Mouse (Mus musculus) MEL (cell line): Measurements from ENCODE around the gene Pck1. TPM values are rescaled to one million over a fixed set of nuclear protein-coding genes. Genes with fewer than 3 reads are reported as not detected.

Experiments used
- DNase-seq: peaks from one replicate; pipeline ENCODE4 v3.0.0; 2011; ENCODE audit warnings: low read depth, low spot score
- H3K27ac ChIP-seq: 2 replicates; pipeline ENCODE4 v1.5.1; 2012; ENCODE audit warnings: low read depth, mild to moderate bottlenecking, control low read depth, low read length, moderate library complexity; ENCODE audit not compliant: control insufficient read depth
- H3K27me3 ChIP-seq, 2 experiments: fragments of 150-350 bp in 1 of 2; sonication (generic) in 1 of 2; 2 replicates each; pipeline ENCODE4 v1.6.1; 2012; ENCODE audit warnings: low read length in 2 of 2, mild to moderate bottlenecking in 2 of 2, improper control_type of control experiment in 1 of 2, moderate library complexity in 1 of 2; ENCODE audit not compliant: insufficient read depth in 2 of 2, control insufficient read depth in 1 of 2
- H3K36me3 ChIP-seq, 2 experiments: 2 replicates each; pipeline ENCODE4 v1.6.1; 2012 to 2014; ENCODE audit warnings: low read length in 2 of 2, improper control_type of control experiment in 1 of 2, inconsistent platforms in 1 of 2, mild to moderate bottlenecking in 1 of 2; ENCODE audit not compliant: insufficient read depth in 2 of 2, control insufficient read depth in 1 of 2
- H3K4me1 ChIP-seq, 2 experiments: fragments of 150-350 bp in 1 of 2; sonication (generic) in 1 of 2; 2 replicates each; pipeline ENCODE4 v1.6.1; 2012; ENCODE audit warnings: low read length in 2 of 2, improper control_type of control experiment in 1 of 2, mild to moderate bottlenecking in 1 of 2; ENCODE audit not compliant: insufficient read depth in 2 of 2, control insufficient read depth in 1 of 2
- H3K4me3 ChIP-seq, 2 experiments: fragments of 150-350 bp in 1 of 2; sonication (generic) in 1 of 2; 2 replicates each; pipeline ENCODE4 v1.5.1; 2012; ENCODE audit warnings: low read depth in 2 of 2, low read length in 2 of 2, mild to moderate bottlenecking in 2 of 2, moderate library complexity in 2 of 2, control low read depth in 1 of 2, improper control_type of control experiment in 1 of 2; ENCODE audit not compliant: control insufficient read depth in 1 of 2, insufficient read depth in 1 of 2
- H3K79me2 ChIP-seq: 2 replicates; pipeline ENCODE4 v1.6.1; 2012; ENCODE audit warnings: mild to moderate bottlenecking, low read length, moderate library complexity; ENCODE audit not compliant: control insufficient read depth, poor library complexity, insufficient read depth
- H3K9ac ChIP-seq: 2 replicates; pipeline ENCODE4 v1.6.1; 2012; ENCODE audit warnings: low read depth, mild to moderate bottlenecking, control low read depth, low read length, moderate library complexity; ENCODE audit not compliant: control insufficient read depth, poor library complexity, severe bottlenecking
- H3K9me3 ChIP-seq: fragments of 150-350 bp; sonication (generic); replicated peaks from 2 replicates; pipeline ENCODE4 v1.6.1; 2012; ENCODE audit warnings: mild to moderate bottlenecking, low read length, improper control_type of control experiment, moderate library complexity; ENCODE audit not compliant: insufficient read depth
- BHLHE40 ChIP-seq: IDR thresholded peaks from 2 replicates; pipeline ENCODE4 v1.6.1; 2012; ENCODE audit warnings: low read depth, mild to moderate bottlenecking, inconsistent platforms, low read length, improper control_type of control experiment, borderline replicate concordance
- ELF1 ChIP-seq: IDR thresholded peaks from 2 replicates; pipeline ENCODE4 v1.6.1; 2014; ENCODE audit warnings: low read depth, mild to moderate bottlenecking, inconsistent platforms, low read length, improper control_type of control experiment, moderate library complexity
- JUND ChIP-seq: IDR thresholded peaks from 2 replicates; pipeline ENCODE4 v1.6.1; 2011; ENCODE audit warnings: low read depth, mild to moderate bottlenecking, improper control_type of control experiment, low read length
- KAT2A ChIP-seq: conservative IDR thresholded peaks from 2 replicates; pipeline ENCODE4 v1.6.1; 2012; ENCODE audit warnings: low read depth, low read length, improper control_type of control experiment, inconsistent platforms
- MAFK ChIP-seq: IDR thresholded peaks from 2 replicates; pipeline ENCODE4 v1.6.1; 2011; ENCODE audit warnings: low read depth, mild to moderate bottlenecking, low read length, improper control_type of control experiment, borderline replicate concordance
- MEF2A ChIP-seq: IDR thresholded peaks from 2 replicates; pipeline ENCODE4 v1.6.1; 2014; ENCODE audit warnings: low read depth, mild to moderate bottlenecking, inconsistent platforms, low read length, improper control_type of control experiment; ENCODE audit not compliant: poor library complexity, insufficient replicate concordance, severe bottlenecking; ENCODE audit errors: extremely low read depth
- MYC ChIP-seq: IDR thresholded peaks from 2 replicates; pipeline ENCODE4 v1.6.1; 2011; ENCODE audit warnings: low read depth, mild to moderate bottlenecking, low read length, improper control_type of control experiment, moderate library complexity
- NELFE ChIP-seq: IDR thresholded peaks from 2 replicates; pipeline ENCODE4 v1.6.1; 2011; ENCODE audit warnings: low read depth, low read length, improper control_type of control experiment
- NRF1 ChIP-seq: IDR thresholded peaks from 2 replicates; pipeline ENCODE4 v1.6.1; 2014; ENCODE audit warnings: low read depth, mild to moderate bottlenecking, inconsistent platforms, low read length, improper control_type of control experiment, moderate library complexity; ENCODE audit not compliant: poor library complexity, insufficient read depth, severe bottlenecking
- POLR2A ChIP-seq, 2 experiments: IDR thresholded peaks; 2 replicates each; pipeline ENCODE4 v1.6.1; 2011 to 2012; ENCODE audit warnings: low read length in 2 of 2, mild to moderate bottlenecking in 2 of 2, control low read depth in 1 of 2, improper control_type of control experiment in 1 of 2, low read depth in 1 of 2, moderate library complexity in 1 of 2; ENCODE audit not compliant: control insufficient read depth in 1 of 2, insufficient read depth in 1 of 2, poor library complexity in 1 of 2
- POLR2AphosphoS5 ChIP-seq: IDR thresholded peaks from 2 replicates; pipeline ENCODE4 v1.6.1; 2012; ENCODE audit warnings: low read depth, borderline replicate concordance, mild to moderate bottlenecking, inconsistent platforms, low read length, moderate library complexity, mixed read lengths
- SIN3A ChIP-seq: IDR thresholded peaks from 2 replicates; pipeline ENCODE4 v1.6.1; 2012; ENCODE audit warnings: low read length, improper control_type of control experiment, inconsistent platforms
- TBP ChIP-seq: IDR thresholded peaks from 2 replicates; pipeline ENCODE4 v1.8.0; 2011; ENCODE audit warnings: low read depth, low read length, improper control_type of control experiment
- TCF12 ChIP-seq: IDR thresholded peaks from 2 replicates; pipeline ENCODE4 v1.6.1; 2014; ENCODE audit warnings: low read depth, mild to moderate bottlenecking, inconsistent platforms, low read length, improper control_type of control experiment, moderate library complexity
- USF1 ChIP-seq: IDR thresholded peaks from 2 replicates; pipeline ENCODE4 v1.6.1; 2014; ENCODE audit warnings: low read depth, mild to moderate bottlenecking, inconsistent platforms, low read length, improper control_type of control experiment, moderate library complexity
- ZC3H11A ChIP-seq: IDR thresholded peaks from 2 replicates; pipeline ENCODE4 v1.6.1; 2012; ENCODE audit warnings: low read depth, mild to moderate bottlenecking, inconsistent platforms, low read length, improper control_type of control experiment
- ZMIZ1 ChIP-seq: IDR thresholded peaks from 2 replicates; pipeline ENCODE4 v1.6.1; 2012; ENCODE audit warnings: low read depth, mild to moderate bottlenecking, inconsistent platforms, low read length, improper control_type of control experiment, moderate library complexity
- polyA plus RNA-seq, 2 experiments: library from polyadenylated mRNA; stranded (reverse) in 1 of 2; unstranded in 1 of 2; fragments of >175 nt in 1 of 2; fragments of >200 nt in 1 of 2; gene quantifications; 2 replicates each; pipeline versions ENCODE4 v1.2.1 to v1.2.4; 2012; ENCODE audit warnings: low replicate concordance in 2 of 2, low read depth in 1 of 2; ENCODE audit not compliant: insufficient read length in 2 of 2, insufficient read depth in 1 of 2, missing spikeins in 1 of 2
- total RNA-seq: library from RNA; depleted of rRNA; stranded (reverse); fragments of 300-350 nt; gene quantifications from 2 replicates; pipeline ENCODE4 v1.2.3, GENCODE M21; 2012

The Pck1 gene
- total and polyA plus RNA-seq, 3 experiments: not detected

DNA sequence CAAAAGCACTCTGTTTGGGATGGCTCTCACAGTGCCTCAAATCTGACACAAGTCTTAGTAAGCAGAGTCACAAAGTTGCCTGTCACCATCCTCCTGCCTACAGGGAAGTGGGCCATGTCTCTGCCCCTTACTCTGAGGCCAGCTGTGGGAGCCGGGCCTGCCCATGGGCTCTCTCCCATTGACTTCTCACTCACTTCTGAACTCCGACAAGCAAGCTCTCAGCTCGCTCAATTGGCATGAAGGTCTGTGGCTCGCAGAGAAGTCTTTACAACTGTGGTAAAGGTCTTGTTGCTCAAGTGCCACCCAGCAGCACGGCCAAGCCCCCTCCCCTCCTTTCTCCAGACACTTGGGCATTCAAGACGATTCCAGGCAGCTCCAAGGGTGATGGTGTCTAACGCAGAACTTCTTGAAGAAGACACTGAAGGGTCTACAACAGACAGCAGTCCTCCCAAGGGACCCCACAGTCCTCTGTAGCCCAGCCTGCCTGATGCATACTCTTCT is 1.0 kb upstream of the Pck1 start:
- Histone ChIP-seq H3K27ac (no peak overlapping the region), H3K4me1 (no peaks in the 10 kb centered on the region), H3K36me3 (no peaks in the 10 kb centered on the region), H3K27me3 (no peaks in the 10 kb centered on the region), H3K79me2 (no peaks in the 10 kb centered on the region), H3K9me3 (no peaks in the 10 kb centered on the region), H3K9ac (no peak overlapping the region), H3K4me3 (no peak overlapping the region)
- no peak for TF ChIP-seq POLR2A (IDR thresholded peaks at IDR 0.05; ENCODE audit: control insufficient read depth in 1 of 2, insufficient read depth in 1 of 2, low read depth in 1 of 2, low read length in 2 of 2, poor library complexity in 1 of 2)
- TF ChIP-seq ELF1: no peak
- no peak for TF ChIP-seq BHLHE40
- TF ChIP-seq ZC3H11A: no peak
- no peak for TF ChIP-seq POLR2AphosphoS5
- no peak for TF ChIP-seq NELFE
- no peak for TF ChIP-seq MEF2A
- no peak for TF ChIP-seq KAT2A
- TF ChIP-seq MYC: no peak
- no peak for TF ChIP-seq SIN3A
- TF ChIP-seq ZMIZ1: no peak
- no peak for TF ChIP-seq TCF12
- no peak for TF ChIP-seq NRF1
- TF ChIP-seq JUND: no peak
- TF ChIP-seq TBP: no peak
- TF ChIP-seq USF1: no peak
- no peak for DNase-seq

DNA sequence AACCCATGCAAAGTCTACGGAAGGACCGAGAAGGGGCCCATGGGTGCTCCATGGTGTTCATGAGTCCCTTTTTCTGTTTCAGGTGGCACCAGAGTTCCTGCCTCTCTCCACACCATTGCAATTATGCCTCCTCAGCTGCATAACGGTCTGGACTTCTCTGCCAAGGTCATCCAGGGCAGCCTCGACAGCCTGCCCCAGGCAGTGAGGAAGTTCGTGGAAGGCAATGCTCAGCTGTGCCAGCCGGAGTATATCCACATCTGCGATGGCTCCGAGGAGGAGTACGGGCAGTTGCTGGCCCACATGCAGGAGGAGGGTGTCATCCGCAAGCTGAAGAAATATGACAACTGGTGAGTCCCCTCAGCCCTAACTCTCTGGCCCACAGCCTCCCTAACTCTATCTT is 418 bp downstream of the Pck1 start:
- H3K27ac ChIP-seq: no peak overlapping the region
- no peaks in the 10 kb centered on the region for H3K9me3 ChIP-seq
- no peak for TF ChIP-seq MAFK
- no peak overlapping the region for H3K9ac ChIP-seq
- H3K79me2 ChIP-seq: no peaks in the 10 kb centered on the region
- no peaks in the 10 kb centered on the region for H3K36me3 ChIP-seq
- H3K4me1 ChIP-seq: no peaks in the 10 kb centered on the region
- no peaks in the 10 kb centered on the region for H3K27me3 ChIP-seq
- DNase-seq: no peak
- H3K4me3 ChIP-seq: no peak overlapping the region
